Mouse (Mus musculus) activated CD4-positive, CD25-positive, alpha-beta regulatory T cell, adult 4 months (primary cell): ENCODE results near the gene Hist1h4i. TPM values are rescaled to one million over a fixed set of nuclear protein-coding genes. Genes with fewer than 3 reads are reported as not detected.
"Not testable (repeated sequence)": the region's sequence is repeated elsewhere in the genome, so short reads cannot be mapped to it uniquely, and the experiment has no call there.

Experiments used
- ATAC-seq: one replicate; pipeline ENCODE4 v1.8.0; 2017
- polyA plus RNA-seq, 2 experiments: library from polyadenylated mRNA; unstranded; fragments of 100-300 nt; shearing (Covaris generic); gene quantifications; one replicate each; pipeline ENCODE4 v1.2.1; 2017

Hist1h4i gene
- 10 to 100 TPM in 1 of 2 experiments, 1 to 10 TPM in 1; 5.9 to 14.6 TPM for polyA plus RNA-seq

- ATAC-seq = peak; percentile 49
Measured at GRCm38 (mm10) chr13:22041142-22041536, at the start of gene Hist1h4i. Gene Hist1h4i (minus strand): TSS chr13:22041362.

GRCm38 (mm10) chr13:22084140-22084539 lies 43.0 kb upstream of the Hist1h4i start, which contains the start of gene Vmn1r188:
Gene Vmn1r188 (plus strand): TSS chr13:22084440.
- not testable (repeated sequence) for ATAC-seq

- ATAC-seq = no peak
Measured at GRCm38 (mm10) chr13:22063468-22063867, 22.3 kb upstream of the Hist1h4i start.

- ATAC-seq = no peak
Measured at GRCm38 (mm10) chr13:22061422-22061821, 20.3 kb upstream of the Hist1h4i start.

GRCm38 (mm10) chr13:22053754-22054153 lies 12.6 kb upstream of the Hist1h4i start:
- ATAC-seq = no peak

GRCm38 (mm10) chr13:22051523-22051859 lies 10.3 kb upstream of the Hist1h4i start:
- ATAC-seq = no peak

- peak; percentile 87 for ATAC-seq
Measured at GRCm38 (mm10) chr13:22050591-22051522, 9.7 kb upstream of the Hist1h4i start.

- peak; percentile 63 for ATAC-seq
Measured at GRCm38 (mm10) chr13:22049737-22050440, 8.7 kb upstream of the Hist1h4i start.

- no peak for ATAC-seq
Measured at GRCm38 (mm10) chr13:22049041-22049440, 7.9 kb upstream of the Hist1h4i start.

- no peak for ATAC-seq
Measured at GRCm38 (mm10) chr13:22045311-22045710, 4.1 kb upstream of the Hist1h4i start.

- ATAC-seq = no peak
Measured at GRCm38 (mm10) chr13:22044432-22045155, 3.4 kb upstream of the Hist1h4i start.

- no peak for ATAC-seq
Measured at GRCm38 (mm10) chr13:22043503-22044431, 2.6 kb upstream of the Hist1h4i start.

GRCm38 (mm10) chr13:22042568-22043502 lies 1.7 kb upstream of the Hist1h4i start, which contains the start of the genes Hist1h2ag and Hist1h2bj:
Gene Hist1h2ag (minus strand): TSS chr13:22042944.
Gene Hist1h2bj (plus strand): TSS chr13:22043214.
- peak; percentile 91 for ATAC-seq

GRCm38 (mm10) chr13:22041651-22042567 lies 747 bp upstream of the Hist1h4i start:
- ATAC-seq = no peak

- ATAC-seq = no peak
Measured at GRCm38 (mm10) chr13:22040464-22041141, 559 bp downstream of the Hist1h4i start.

GRCm38 (mm10) chr13:22039951-22040463 lies 1.2 kb downstream of the Hist1h4i start:
- ATAC-seq = no peak

- ATAC-seq = no peak
Measured at GRCm38 (mm10) chr13:22039364-22039763, 1.8 kb downstream of the Hist1h4i start.

GRCm38 (mm10) chr13:22037415-22037814 lies 3.7 kb downstream of the Hist1h4i start:
- ATAC-seq = no peak
